10 mouse cellular contexts compared by ENCODE assay signal in genomic region chr4:72139475-72140120, GRCm38 (mm10).
DNase-seq lines count a peak whose midpoint lies in the region; ATAC-seq lines count a peak whose summit lies in the region.
"Had no signal": no experiment of that assay in that cellular context is flagged by ENCODE, and none has a peak within 500 bp of the region (broad histone marks: within the 10 kb centered on the region; RNA-seq: fewer than 3 reads in every experiment).

No protein-coding gene starts in this region.

- H3K27me3 ChIP-seq in neural tube, embryonic 14.5 days (ENCODE audit: control insufficient read depth, insufficient read depth, low read length) = no peaks in the 10 kb centered on the region

- 61% methylated on average over 11 of the region's 11 CpGs for WGBS in neural tube, embryonic 14.5 days

- H3K4me1 ChIP-seq in neural tube, embryonic 14.5 days (ENCODE audit: control insufficient read depth, insufficient read depth, low read length) = no peaks in the 10 kb centered on the region

- no peaks in the 10 kb centered on the region for H3K9me3 ChIP-seq in neural tube, embryonic 14.5 days (ENCODE audit: control insufficient read depth, low read length)

- peaks cover 11% of the 10 kb centered on the region; the same call in 1 of the 2 replicates for H3K36me3 ChIP-seq in neural tube, embryonic 14.5 days (ENCODE audit: control insufficient read depth, insufficient read depth, low read length)

- H3K4me2 ChIP-seq in neural tube, embryonic 14.5 days (ENCODE audit: low read depth, low read length) = no peak overlapping the region

- intact Hi-C loops in left cerebral cortex, postnatal 4 days (cut with DNase I) = no loop called here
- intact Hi-C loops in gastrocnemius, postnatal 36 days (cut with DNase I) = loop anchor here (5.0 to 10.0 kb wide), 2 partner anchors 58 to 175 kb away; no protein-coding TSS in a partner anchor

- no peak overlapping the region for H3K9ac ChIP-seq in neural tube, embryonic 14.5 days (replicated peaks; ENCODE audit: low read depth, low read length)

- peak; percentile 76; the same call in 1 of the 2 replicates for ATAC-seq in neural tube, embryonic 14.5 days (ENCODE audit: low read depth)
- no peak for ATAC-seq in megakaryocyte progenitor cell, adult 5-6 weeks (replicated peaks; ENCODE audit: poor library complexity)
- ATAC-seq in granulocyte monocyte progenitor cell, adult 5-6 weeks (replicated peaks; ENCODE audit: poor library complexity, severe bottlenecking) = no peak

- no peak overlapping the region for H3K27ac ChIP-seq in neural tube, embryonic 14.5 days (ENCODE audit: low read depth, low read length)
- H3K27ac ChIP-seq: macrophage had no signal

- DNase-seq in cerebellum, postnatal 10 days = peak; percentile 63 to 81
- DNase-seq in cerebellum, adult 18-20 months = no peak
- peak; percentile 80 for DNase-seq in left cerebral cortex, postnatal 4 days
- DNase-seq in left cerebral cortex, adult 9 months (ENCODE audit: low spot score in 2 of 2) = no peak
- peak; percentile 20 to 38 for DNase-seq in gastrocnemius, postnatal 36 days
- DNase-seq: kidney, adult 11 months had no signal

- H3K4me3 ChIP-seq in neural tube, embryonic 14.5 days (ENCODE audit: low read depth, low read length) = no peak overlapping the region

Comparison
In these comparisons a context has a peak if more than half of its experiments do, and no peak if none do; other contexts are left out.
1. DNase-seq: peak in cerebellum, postnatal 10 days (2 of 2), left cerebral cortex, postnatal 4 days (single experiment) and gastrocnemius, postnatal 36 days (2 of 2); none in cerebellum, adult 18-20 months (0 of 2) and left cerebral cortex, adult 9 months (0 of 2).